Mouse (Mus musculus) lung, embryonic 16.5 days (tissue): ENCODE measurements around the gene Aph1a. TPM values are rescaled to one million over a fixed set of nuclear protein-coding genes. Genes with fewer than 3 reads are reported as not detected.
"Not testable (repeated sequence)": the region's sequence is repeated elsewhere in the genome, so short reads cannot be mapped to it uniquely, and the experiment has no call there.

Experiments used
- ATAC-seq: fragments of 200-750 bp; cut with Nextera tagmentation; 2 replicates; pipeline ENCODE4 v1.8.0; 2017; ENCODE audit warnings: low read depth, mild to moderate bottlenecking, moderate library complexity
- H3K27ac ChIP-seq: fragments of 300-500 bp; sonication (generic); 2 replicates; pipeline ENCODE4 v1.5.1; 2014; ENCODE audit warnings: mild to moderate bottlenecking, control low read depth, low read length
- H3K27me3 ChIP-seq: fragments of 300-500 bp; sonication (generic); 2 replicates; pipeline ENCODE4 v1.6.1; 2014; ENCODE audit warnings: low read depth, low read length, mixed read lengths; ENCODE audit not compliant: control insufficient read depth, insufficient read depth
- H3K36me3 ChIP-seq: fragments of 300-500 bp; sonication (generic); 2 replicates; pipeline ENCODE4 v1.6.1; 2014; ENCODE audit warnings: low read length; ENCODE audit not compliant: control insufficient read depth, insufficient read depth
- H3K4me1 ChIP-seq: fragments of 300-500 bp; sonication (generic); replicated peaks from 2 replicates; pipeline ENCODE4 v1.6.1; 2014; ENCODE audit warnings: low read length, mixed read lengths; ENCODE audit not compliant: control insufficient read depth, insufficient read depth
- H3K4me2 ChIP-seq: fragments of 300-500 bp; sonication (generic); 2 replicates; pipeline ENCODE4 v1.6.1; 2014; ENCODE audit warnings: low read depth, low read length, control low read depth
- H3K4me3 ChIP-seq: fragments of 300-500 bp; sonication (generic); 2 replicates; pipeline ENCODE4 v1.5.1; 2014; ENCODE audit warnings: mild to moderate bottlenecking, low read length, control low read depth
- H3K9ac ChIP-seq: fragments of 300-500 bp; sonication (generic); 2 replicates; pipeline ENCODE4 v1.6.1; 2014; ENCODE audit warnings: low read length, control low read depth
- H3K9me3 ChIP-seq: fragments of 300-500 bp; sonication (generic); 2 replicates; pipeline ENCODE4 v1.6.1; 2016; ENCODE audit warnings: low read length; ENCODE audit not compliant: control insufficient read depth
- WGBS: fragments of 180-500 bp; shearing (Covaris S2); extraction: QIAGEN DNeasy Blood & Tissue Kit; methylation state at CpG from one replicate; pipeline ENCODE4 v1.1.7; 2014; 5-methylcytosine and 5-hydroxymethylcytosine counted together
- polyA plus RNA-seq: library from polyadenylated mRNA; unstranded; fragments of >200 nt; fragmentation: Nextera tagmentation; extraction: Ambion mirVana; gene quantifications from 2 replicates; pipeline ENCODE4 v1.2.1, GENCODE M21; 2015

Gene Aph1a
- polyA plus RNA-seq, 1 experiment from 2014 or later: 39.1 TPM

DNA sequence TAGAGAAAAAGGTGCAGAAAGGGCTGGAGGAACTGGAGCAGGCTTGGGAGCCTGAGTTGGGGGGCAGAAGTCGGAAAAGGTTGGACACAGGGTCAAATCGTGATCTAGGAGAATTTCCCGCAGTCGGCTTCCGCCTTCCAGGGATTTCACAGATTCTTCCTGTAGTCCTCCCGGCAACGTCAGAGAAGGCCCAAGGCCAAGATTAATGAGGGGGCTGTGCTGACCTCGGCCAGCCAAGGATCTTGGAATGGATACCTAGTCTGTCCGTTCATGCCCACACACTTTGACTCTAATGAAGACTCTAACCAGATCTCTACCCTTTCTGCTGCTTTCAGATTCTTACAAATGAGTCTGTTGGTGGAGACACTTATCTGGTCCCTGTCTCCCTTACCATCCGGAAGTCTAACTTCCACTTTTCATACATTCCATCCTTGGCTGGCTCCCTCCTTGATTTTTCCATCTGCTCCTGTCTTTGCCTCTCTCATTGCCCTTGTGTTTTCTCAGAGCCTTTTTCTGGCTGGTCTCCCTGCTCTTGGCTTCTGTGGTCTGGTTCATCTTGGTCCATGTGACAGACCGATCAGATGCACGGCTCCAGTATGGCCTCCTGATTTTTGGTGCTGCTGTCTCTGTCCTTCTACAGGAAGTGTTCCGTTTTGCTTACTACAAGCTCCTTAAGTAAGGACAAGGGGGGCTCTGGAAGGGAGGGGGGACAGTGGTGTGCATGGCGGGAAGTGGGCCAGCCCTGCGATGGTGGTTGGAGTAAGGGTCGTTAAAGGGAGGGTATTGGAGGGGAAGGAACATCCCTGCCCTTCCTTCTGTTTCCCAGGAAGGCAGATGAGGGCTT is 770 bp downstream of the Aph1a start:
- H3K4me3 ChIP-seq: peak overlapping the region; percentile 61
- peak overlapping the region; percentile 78 for H3K4me2 ChIP-seq
- ATAC-seq: peak; percentile 17; the same call in 1 of the 2 replicates
- H3K36me3 ChIP-seq: no peaks in the 10 kb centered on the region
- H3K9me3 ChIP-seq: no peaks in the 10 kb centered on the region
- H3K9ac ChIP-seq: peak overlapping the region; percentile 79
- H3K27me3 ChIP-seq: no peaks in the 10 kb centered on the region
- peak overlapping the region; percentile 91 for H3K27ac ChIP-seq
- peaks cover 22% of the 10 kb centered on the region for H3K4me1 ChIP-seq
- 6% methylated on average over 15 of the region's 16 CpGs for WGBS

DNA sequence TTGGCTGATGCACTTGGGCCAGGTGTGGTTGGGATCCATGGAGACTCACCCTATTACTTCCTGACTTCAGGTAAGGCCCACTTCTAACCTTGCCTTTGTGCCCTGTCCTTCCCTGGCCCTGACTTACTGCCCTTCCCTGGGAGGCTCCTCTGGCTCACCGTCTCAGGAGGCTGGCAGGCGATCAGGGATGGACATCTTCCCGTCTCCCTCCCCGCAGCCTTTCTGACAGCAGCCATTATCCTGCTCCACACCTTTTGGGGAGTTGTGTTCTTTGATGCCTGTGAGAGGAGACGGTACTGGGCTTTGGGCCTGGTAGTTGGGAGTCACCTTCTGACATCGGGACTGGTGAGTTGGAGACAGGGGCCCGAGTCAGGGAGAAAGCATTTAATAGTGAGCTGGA is 1.7 kb downstream of the Aph1a start:
- Histone ChIP-seq H3K4me2 (peak overlapping the region; percentile 22; the same call in 1 of the 2 replicates), H3K4me1 (peaks cover 22% of the 10 kb centered on the region)
- not testable (repeated sequence) for H3K4me3 ChIP-seq

DNA sequence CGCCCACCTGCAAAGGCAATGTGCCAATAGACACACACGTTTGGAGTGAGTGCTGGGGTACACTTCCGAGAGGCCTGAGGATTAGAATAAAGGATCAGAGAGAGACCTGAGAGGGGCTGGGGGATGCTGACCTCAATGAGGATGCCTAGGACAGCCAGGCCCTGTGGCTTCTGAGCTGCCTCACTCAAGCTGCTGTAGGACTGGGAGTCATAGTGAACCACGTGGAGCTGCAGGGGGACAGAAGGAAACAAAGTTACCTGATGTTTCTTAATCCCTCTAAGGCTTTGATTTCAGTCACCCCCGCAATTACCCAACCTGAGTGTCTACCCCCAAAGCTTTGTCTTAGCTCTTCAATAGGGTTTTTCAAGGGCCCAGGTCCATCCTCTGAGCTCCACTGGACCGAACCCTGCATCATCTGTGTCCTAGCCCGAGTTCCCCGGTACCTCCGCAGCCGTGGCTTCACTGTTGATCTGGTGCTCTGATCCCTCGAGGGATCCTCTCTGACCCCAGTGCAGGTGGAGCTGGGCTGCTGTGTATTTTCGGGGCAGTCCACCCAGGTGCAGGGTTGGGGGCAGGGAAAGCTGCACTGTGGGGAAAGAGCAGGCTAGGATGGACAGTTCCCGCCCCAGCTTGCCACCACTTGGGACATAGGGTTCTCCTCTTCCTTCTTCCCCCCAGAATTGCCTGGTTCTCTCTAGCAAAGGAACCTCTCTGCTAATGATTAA is 6.2 kb downstream of the Aph1a start:
- no peak overlapping the region for H3K27ac ChIP-seq
- H3K36me3 ChIP-seq: no peaks in the 10 kb centered on the region
- no peak overlapping the region for H3K4me3 ChIP-seq
- H3K4me2 ChIP-seq: no peak overlapping the region
- ATAC-seq: no peak
- peaks cover 19% of the 10 kb centered on the region for H3K4me1 ChIP-seq
- 75% methylated on average over 13 of the region's 13 CpGs for WGBS
- no peak overlapping the region for H3K9ac ChIP-seq
- H3K9me3 ChIP-seq: no peaks in the 10 kb centered on the region
- peaks cover 7% of the 10 kb centered on the region; the same call in 1 of the 2 replicates for H3K27me3 ChIP-seq

More for the DNA sequence above, 1.7 kb downstream of the Aph1a start:
- H3K9me3 ChIP-seq, ATAC-seq, H3K27ac ChIP-seq, H3K27me3 ChIP-seq, H3K36me3 ChIP-seq, H3K9ac ChIP-seq: not testable (repeated sequence)
- WGBS: 76% methylated on average over 7 of the region's 7 CpGs

DNA sequence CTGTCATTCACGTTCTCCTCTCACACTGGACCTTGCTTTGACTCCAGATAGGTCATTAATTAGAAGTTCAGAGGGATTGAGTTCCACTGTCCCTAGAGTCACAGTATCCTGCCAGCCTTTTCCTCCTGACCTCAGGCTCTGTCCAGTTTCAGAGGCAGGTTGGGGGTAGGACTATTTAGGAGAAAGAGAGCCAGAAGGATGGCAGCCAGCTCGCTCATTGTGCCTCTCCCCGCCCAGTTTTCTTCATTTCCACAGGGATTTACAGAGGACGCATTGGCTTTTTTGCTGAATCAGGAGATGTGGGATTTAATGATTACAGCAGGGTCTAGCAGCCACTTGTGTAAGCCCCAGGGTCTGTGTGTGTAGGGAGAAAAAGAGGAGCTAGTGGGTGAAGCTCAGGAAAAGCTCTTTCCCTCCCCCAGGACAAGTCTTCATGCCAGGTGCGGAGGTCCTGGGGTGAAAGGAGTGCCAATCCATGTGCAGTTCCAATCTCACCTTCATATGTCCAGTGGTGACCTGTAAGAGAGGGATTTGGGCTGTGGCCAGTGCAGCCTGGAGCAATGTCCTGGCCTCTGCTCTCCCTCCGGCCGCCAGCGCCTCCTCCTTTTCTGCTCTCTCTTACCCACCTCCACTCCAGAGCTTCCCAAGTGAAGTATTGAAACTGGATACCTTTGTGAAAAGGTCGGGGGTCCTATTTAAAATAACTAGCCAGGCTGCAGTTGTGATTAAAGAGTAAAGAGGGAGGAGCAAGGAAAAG is 8.0 kb downstream of the Aph1a start:
- Histone ChIP-seq H3K9me3 (no peaks in the 10 kb centered on the region), H3K4me2 (no peak overlapping the region), H3K4me3 (no peak overlapping the region), H3K27me3 (peaks cover 7% of the 10 kb centered on the region; the same call in 1 of the 2 replicates), H3K4me1 (peaks cover 25% of the 10 kb centered on the region), H3K27ac (no peak overlapping the region), H3K9ac (no peak overlapping the region), H3K36me3 (no peaks in the 10 kb centered on the region)
- 46% methylated on average over 9 of the region's 9 CpGs for WGBS
- no peak for ATAC-seq

DNA sequence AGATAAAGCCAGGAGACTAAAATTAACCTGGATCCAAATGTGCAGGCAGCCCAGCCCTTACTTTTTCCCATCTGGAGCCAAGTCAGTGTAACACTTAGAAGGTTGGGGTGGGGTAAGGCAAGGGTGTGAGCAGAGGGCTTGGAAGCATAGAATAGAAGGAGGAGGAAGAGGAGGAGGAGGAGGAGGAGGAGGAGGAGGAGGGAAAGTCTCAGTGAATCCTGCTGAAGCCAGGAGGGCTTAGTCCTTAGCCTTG is 8.5 kb downstream of the Aph1a start:
- H3K9ac ChIP-seq: no peak overlapping the region
- no peak for ATAC-seq
- peaks cover 7% of the 10 kb centered on the region; the same call in 1 of the 2 replicates for H3K27me3 ChIP-seq
- no peak overlapping the region for H3K4me3 ChIP-seq
- no peaks in the 10 kb centered on the region for H3K36me3 ChIP-seq
- peaks cover 25% of the 10 kb centered on the region for H3K4me1 ChIP-seq
- no peak overlapping the region for H3K27ac ChIP-seq
- H3K9me3 ChIP-seq: no peaks in the 10 kb centered on the region
- H3K4me2 ChIP-seq: no peak overlapping the region

DNA sequence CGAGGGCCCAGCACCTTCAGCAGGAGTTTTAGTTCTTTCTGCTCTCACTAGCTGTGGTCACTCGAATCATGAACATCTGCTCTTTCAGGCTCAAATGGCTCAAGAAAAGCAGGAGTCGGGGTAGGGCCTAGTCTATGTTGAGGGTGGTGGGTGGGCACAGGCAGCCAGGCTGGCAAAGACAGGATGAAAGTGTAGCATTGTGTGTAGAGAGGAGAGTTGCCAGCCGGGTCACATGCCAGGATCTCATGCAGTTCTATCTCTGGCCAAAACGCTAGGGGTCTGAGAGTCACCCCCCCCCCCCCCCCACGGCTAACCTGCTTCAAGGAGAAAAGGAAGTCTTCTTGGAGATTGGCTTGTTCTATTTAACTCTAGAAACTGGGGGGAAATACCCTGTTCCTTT is 8.9 kb downstream of the Aph1a start:
- 20% methylated on average over 6 of the region's 6 CpGs for WGBS
- Histone ChIP-seq H3K4me1 (peaks cover 25% of the 10 kb centered on the region), H3K36me3 (no peaks in the 10 kb centered on the region), H3K4me3 (no peak overlapping the region), H3K4me2 (no peak overlapping the region), H3K9me3 (no peaks in the 10 kb centered on the region), H3K27ac (no peak overlapping the region), H3K27me3 (peaks cover 7% of the 10 kb centered on the region; the same call in 1 of the 2 replicates), H3K9ac (no peak overlapping the region)
- no peak for ATAC-seq

DNA sequence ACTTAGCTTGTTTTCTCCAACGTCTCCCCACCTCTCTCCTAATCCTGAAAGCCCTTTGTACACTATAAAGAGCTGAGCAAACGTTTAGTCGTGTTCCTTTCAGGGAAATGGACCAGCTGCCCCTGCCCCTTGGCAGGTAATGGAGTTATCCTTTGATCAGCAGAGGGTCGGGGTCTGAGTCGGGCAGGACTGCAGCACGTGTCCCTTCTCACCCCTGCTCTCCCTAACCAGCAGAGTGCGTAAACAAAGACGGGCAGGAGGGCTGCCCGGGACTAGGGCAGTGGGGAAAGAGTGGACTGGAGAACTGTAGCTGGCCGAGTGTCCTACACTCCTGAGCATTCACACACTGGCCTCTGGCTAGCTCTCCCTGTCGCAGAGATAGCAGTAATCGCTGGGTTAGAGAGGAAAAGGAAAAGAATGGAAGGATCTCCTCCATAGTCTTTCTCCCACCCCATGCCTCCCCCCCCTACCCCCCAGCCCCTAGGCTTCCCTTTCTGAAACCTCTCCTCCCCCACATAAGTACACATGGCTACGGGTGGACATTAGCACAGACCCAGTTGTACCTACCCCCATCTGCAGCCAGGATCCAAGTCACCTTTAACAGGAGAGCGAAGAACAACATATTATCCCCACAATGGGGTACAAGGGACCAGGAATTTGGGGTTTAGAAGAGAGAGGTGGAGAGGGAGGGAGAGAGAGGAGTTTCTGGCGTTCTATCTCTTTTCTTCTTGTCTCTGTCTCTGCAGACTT is 10.2 kb downstream of the Aph1a start:
- Histone ChIP-seq H3K4me2 (peak overlapping the region; percentile 52), H3K9ac (peak overlapping the region; percentile 37), H3K4me3 (peak overlapping the region; percentile 27), H3K27me3 (peaks cover 7% of the 10 kb centered on the region; the same call in 1 of the 2 replicates), H3K27ac (0 out of 2 replicates have a peak overlapping the region, but pooled peaks have one; percentile 41), H3K36me3 (no peaks in the 10 kb centered on the region), H3K4me1 (peaks cover 25% of the 10 kb centered on the region), H3K9me3 (no peaks in the 10 kb centered on the region)
- ATAC-seq: 0 out of 2 replicates have a peak, but pooled peaks have one; percentile 16
- WGBS: 6% methylated on average over 15 of the region's 15 CpGs

DNA sequence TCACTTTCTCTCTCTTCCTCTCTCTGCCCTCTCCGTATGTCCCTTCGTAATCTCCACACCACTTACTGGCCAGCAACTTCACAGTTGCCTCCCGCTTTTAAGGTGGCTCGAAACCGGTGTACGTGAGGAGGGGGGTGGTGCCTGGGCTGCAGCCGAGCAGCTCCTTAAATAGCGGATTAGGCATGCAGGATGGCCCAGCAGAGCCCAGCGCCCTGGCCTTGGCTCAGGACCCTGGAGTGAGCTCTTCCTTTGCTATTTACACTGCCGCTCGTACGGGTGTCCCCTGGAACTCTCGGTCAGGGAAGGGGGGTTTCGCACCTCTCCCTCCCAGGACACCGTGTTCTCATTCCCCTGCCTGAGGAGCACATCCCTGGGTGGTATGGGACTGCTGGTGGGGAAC is 10.8 kb downstream of the Aph1a start, which contains the start of gene Car14:
Gene Car14 (minus strand): TSS at position 124 of the 400 bp plus-strand sequence.
- Histone ChIP-seq H3K4me2 (peak within 1 kb of the TSS; percentile 52), H3K9me3 (no peaks in the 10 kb centered on the region), H3K4me3 (peak within 1 kb of the TSS; percentile 27), H3K27me3 (peaks cover 7% of the 10 kb centered on the region; the same call in 1 of the 2 replicates), H3K4me1 (peaks cover 25% of the 10 kb centered on the region), H3K36me3 (no peaks in the 10 kb centered on the region), H3K27ac (peak within 1 kb of the TSS; percentile 70; the same call in 1 of the 2 replicates), H3K9ac (peak within 1 kb of the TSS; percentile 50)
- peak; percentile 34 for ATAC-seq
- 2% methylated on average over 15 of the region's 15 CpGs for WGBS
